Comparison of ENCODE assay signal across 14 mouse cellular contexts in the genomic region with DNA sequence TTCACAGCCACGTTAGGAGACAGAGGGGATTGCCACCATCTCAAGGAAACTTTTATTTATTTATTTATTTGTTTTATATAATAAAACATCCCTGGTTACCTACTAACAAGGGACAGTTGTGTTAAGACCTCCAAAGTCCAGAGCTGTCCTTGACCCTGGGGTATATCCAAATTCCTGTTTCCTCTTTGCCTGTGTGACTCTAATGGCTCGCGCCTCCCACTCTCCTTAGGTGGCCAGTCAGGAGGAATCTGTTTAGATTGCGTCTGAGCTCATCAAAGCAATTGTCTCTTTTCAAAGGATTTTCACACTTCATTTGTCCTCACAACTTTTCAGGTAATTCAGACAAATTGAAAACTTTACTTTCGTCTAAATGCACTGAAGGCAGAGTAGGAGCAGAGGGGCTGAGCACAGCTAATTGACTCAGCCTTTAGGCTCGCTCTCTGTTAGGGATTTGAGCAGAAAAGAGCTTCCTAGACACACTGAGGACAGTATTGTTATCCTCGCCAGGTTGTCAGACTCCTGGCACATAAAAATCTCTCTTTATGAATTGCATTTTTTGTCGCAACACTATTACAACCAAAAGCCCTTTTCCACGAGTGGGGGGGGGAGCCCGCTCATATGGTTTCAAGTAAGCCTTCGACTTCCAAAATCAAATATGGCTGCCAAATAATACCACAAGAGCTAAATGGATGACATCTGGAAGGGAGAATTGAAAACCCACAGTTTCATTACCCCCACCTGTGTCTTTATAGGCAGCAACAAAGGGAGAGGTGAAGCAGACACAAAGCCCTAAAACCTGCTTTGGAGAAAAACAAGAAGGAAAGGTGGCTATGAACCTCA.
DNase-seq lines count a peak whose midpoint lies in the region; ATAC-seq and TF ChIP-seq lines count a peak whose summit lies in the region.
"Had no signal": no experiment of that assay in that cellular context is flagged by ENCODE, and none has a peak within 500 bp of the region (broad histone marks: within the 10 kb centered on the region; RNA-seq: fewer than 3 reads in every experiment).

No protein-coding gene starts in this region.

- 43% methylated on average over 11 of the region's 11 CpGs for WGBS in midbrain, embryonic 10.5 days
- 46% methylated on average over 11 of the region's 11 CpGs for WGBS in midbrain, postnatal 0 days
- WGBS in embryonic facial prominence, embryonic 12.5 days = 43% methylated on average over 11 of the region's 11 CpGs
- WGBS in hindbrain, embryonic 14.5 days = 48% methylated on average over 11 of the region's 11 CpGs
- 47% methylated on average over 11 of the region's 11 CpGs for WGBS in midbrain, embryonic 15.5 days
- WGBS in liver, embryonic 12.5 days (ENCODE audit: insufficient replicate concordance) = 40% methylated on average over 11 of the region's 11 CpGs

- H3K4me1 ChIP-seq in midbrain, embryonic 10.5 days = peaks cover 13% of the 10 kb centered on the region
- H3K4me1 ChIP-seq in midbrain, postnatal 0 days (ENCODE audit: insufficient read depth, low read length) = peaks cover 5% of the 10 kb centered on the region; the same call in 1 of the 2 replicates
- H3K4me1 ChIP-seq in embryonic facial prominence, embryonic 12.5 days = peaks cover 15% of the 10 kb centered on the region
- H3K4me1 ChIP-seq in hindbrain, embryonic 14.5 days (replicated peaks; ENCODE audit: control insufficient read depth, insufficient read depth, low read length) = peaks cover 8% of the 10 kb centered on the region
- peaks cover 15% of the 10 kb centered on the region for H3K4me1 ChIP-seq in midbrain, embryonic 15.5 days
- H3K4me1 ChIP-seq in liver, embryonic 12.5 days = no peaks in the 10 kb centered on the region
- H3K4me1 ChIP-seq: megakaryocyte, embryonic 14.5 days had no signal

- ATAC-seq in midbrain, postnatal 0 days (ENCODE audit: low FRiP score) = no peak
- ATAC-seq in embryonic facial prominence, embryonic 12.5 days (ENCODE audit: insufficient number of reproducible peaks, insufficient read depth, low FRiP score, low TSS enrichment) = no peak
- no peak for ATAC-seq in hindbrain, embryonic 14.5 days (ENCODE audit: low FRiP score)
- ATAC-seq in midbrain, embryonic 15.5 days (replicated peaks) = no peak
- no peak for ATAC-seq in liver, embryonic 12.5 days

- no peaks in the 10 kb centered on the region for H3K9me3 ChIP-seq in midbrain, embryonic 10.5 days (replicated peaks)
- H3K9me3 ChIP-seq in midbrain, postnatal 0 days (ENCODE audit: low read length) = no peaks in the 10 kb centered on the region
- H3K9me3 ChIP-seq in embryonic facial prominence, embryonic 12.5 days = no peaks in the 10 kb centered on the region
- H3K9me3 ChIP-seq in hindbrain, embryonic 14.5 days (ENCODE audit: control insufficient read depth, low read length) = no peaks in the 10 kb centered on the region
- H3K9me3 ChIP-seq in midbrain, embryonic 15.5 days = no peaks in the 10 kb centered on the region
- no peaks in the 10 kb centered on the region for H3K9me3 ChIP-seq in liver, embryonic 12.5 days (replicated peaks)
- H3K9me3 ChIP-seq: megakaryocyte, embryonic 14.5 days had no signal

- TF ChIP-seq CTCF in midbrain, postnatal 0 days (IDR thresholded peaks at IDR 0.05) = no peak

- no peaks in the 10 kb centered on the region for H3K36me3 ChIP-seq in midbrain, embryonic 10.5 days
- H3K36me3 ChIP-seq in midbrain, postnatal 0 days (ENCODE audit: insufficient read depth, low read length) = no peaks in the 10 kb centered on the region
- H3K36me3 ChIP-seq in embryonic facial prominence, embryonic 12.5 days = no peaks in the 10 kb centered on the region
- no peaks in the 10 kb centered on the region for H3K36me3 ChIP-seq in hindbrain, embryonic 14.5 days (replicated peaks; ENCODE audit: control insufficient read depth, insufficient read depth)
- no peaks in the 10 kb centered on the region for H3K36me3 ChIP-seq in midbrain, embryonic 15.5 days (replicated peaks)
- no peaks in the 10 kb centered on the region for H3K36me3 ChIP-seq in liver, embryonic 12.5 days

- H3K27me3 ChIP-seq in midbrain, embryonic 10.5 days (ENCODE audit: low read depth, poor library complexity, severe bottlenecking) = peaks cover 26% of the 10 kb centered on the region
- H3K27me3 ChIP-seq in midbrain, postnatal 0 days (ENCODE audit: insufficient read depth, low read length) = no peaks in the 10 kb centered on the region
- no peaks in the 10 kb centered on the region for H3K27me3 ChIP-seq in embryonic facial prominence, embryonic 12.5 days
- no peaks in the 10 kb centered on the region for H3K27me3 ChIP-seq in hindbrain, embryonic 14.5 days (ENCODE audit: control insufficient read depth, insufficient read depth, low read length)
- H3K27me3 ChIP-seq in midbrain, embryonic 15.5 days (replicated peaks) = no peaks in the 10 kb centered on the region
- H3K27me3 ChIP-seq in liver, embryonic 12.5 days (replicated peaks) = no peaks in the 10 kb centered on the region
- H3K27me3 ChIP-seq: megakaryocyte, embryonic 14.5 days had no signal

- H3K4me3 ChIP-seq in midbrain, embryonic 10.5 days = no peak overlapping the region
- no peak overlapping the region for H3K4me3 ChIP-seq in midbrain, postnatal 0 days (ENCODE audit: low read depth, low read length)
- H3K4me3 ChIP-seq in embryonic facial prominence, embryonic 12.5 days = no peak overlapping the region
- no peak overlapping the region for H3K4me3 ChIP-seq in hindbrain, embryonic 14.5 days (replicated peaks; ENCODE audit: low read length)
- H3K4me3 ChIP-seq in midbrain, embryonic 15.5 days = no peak overlapping the region
- H3K4me3 ChIP-seq in liver, embryonic 12.5 days = no peak overlapping the region
- H3K4me3 ChIP-seq: heart, adult 2 months; megakaryocyte, embryonic 14.5 days had no signal

- no peak overlapping the region for H3K4me2 ChIP-seq in midbrain, postnatal 0 days (ENCODE audit: low read depth, low read length, poor library complexity, severe bottlenecking)
- H3K4me2 ChIP-seq in embryonic facial prominence, embryonic 12.5 days (replicated peaks) = no peak overlapping the region
- no peak overlapping the region for H3K4me2 ChIP-seq in hindbrain, embryonic 14.5 days (replicated peaks)
- H3K4me2 ChIP-seq in midbrain, embryonic 15.5 days = no peak overlapping the region
- H3K4me2 ChIP-seq in liver, embryonic 12.5 days = no peak overlapping the region
- H3K4me2 ChIP-seq: liver, embryonic 11.5 days had no signal

- no peak for DNase-seq in midbrain, embryonic 10.5 days (ENCODE audit: low spot score)
- no peak for DNase-seq in midbrain, postnatal 0 days (ENCODE audit: low spot score)
- no peak for DNase-seq in hindbrain, embryonic 14.5 days (ENCODE audit: low spot score)
- DNase-seq in adrenal gland, postnatal 36 days = no peak
- DNase-seq: cerebellum, adult 9-10 months; heart, adult 2 months; heart, postnatal 14 days; kidney, adult 11 months; kidney, postnatal 36 days had no signal

- H3K9ac ChIP-seq in midbrain, postnatal 0 days (replicated peaks; ENCODE audit: low read length, poor library complexity, severe bottlenecking) = no peak overlapping the region
- no peak overlapping the region for H3K9ac ChIP-seq in embryonic facial prominence, embryonic 12.5 days
- H3K9ac ChIP-seq in hindbrain, embryonic 14.5 days = no peak overlapping the region
- no peak overlapping the region for H3K9ac ChIP-seq in midbrain, embryonic 15.5 days
- no peak overlapping the region for H3K9ac ChIP-seq in liver, embryonic 12.5 days

- H3K27ac ChIP-seq in midbrain, embryonic 10.5 days (replicated peaks) = 0 out of 2 replicates have a peak overlapping the region, but pooled peaks have one; percentile 33
- H3K27ac ChIP-seq in midbrain, postnatal 0 days (ENCODE audit: low read depth, low read length) = no peak overlapping the region
- peak overlapping the region; percentile 81 for H3K27ac ChIP-seq in embryonic facial prominence, embryonic 12.5 days
- H3K27ac ChIP-seq in hindbrain, embryonic 14.5 days = peak overlapping the region; percentile 62
- H3K27ac ChIP-seq in midbrain, embryonic 15.5 days = 0 out of 2 replicates have a peak overlapping the region, but pooled peaks have one; percentile 26
- H3K27ac ChIP-seq in liver, embryonic 12.5 days = no peak overlapping the region
- H3K27ac ChIP-seq: heart, adult 2 months had no signal

Comparison
In these comparisons a context has a peak if more than half of its experiments do, and no peak if none do; other contexts are left out.
1. H3K27ac ChIP-seq: peak in midbrain, embryonic 10.5 days (single experiment), embryonic facial prominence, embryonic 12.5 days (single experiment), hindbrain, embryonic 14.5 days (single experiment) and midbrain, embryonic 15.5 days (single experiment); none in midbrain, postnatal 0 days (single experiment) and liver, embryonic 12.5 days (single experiment).